Mouse (Mus musculus): ENCODE results near the gene Rab36. TPM values are rescaled to one million over a fixed set of nuclear protein-coding genes. Genes with fewer than 3 reads are reported as not detected.

The Rab36 gene
- 4.9 and 6.2 TPM in 2 replicates for polyA plus RNA-seq (2014; fragmentation: Nextera tagmentation; extraction: Ambion mirVana)

GRCm38 (mm10) chr10:75036883-75037379 lies at the start of gene Rab36:
Rab36 (plus strand) TSS chr10:75037058.
- peak within 1 kb of the TSS; percentile 71 for H3K4me2 ChIP-seq
- H3K27ac ChIP-seq (ENCODE audit: low read depth, low read length), result peak within 1 kb of the TSS; percentile 78
- H3K4me3 ChIP-seq (ENCODE audit: low read depth, low read length), result peak within 1 kb of the TSS; percentile 35
- no peaks in the 10 kb centered on the region; the same call in 1 of the 2 replicates for H3K27me3 ChIP-seq (ENCODE audit: control insufficient read depth, insufficient read depth, low read length)
- ATAC-seq (ENCODE audit: low FRiP score) (peak; percentile 99), DNase-seq (ENCODE audit: low spot score, missing footprints) (peak; percentile 100)
- no peaks in the 10 kb centered on the region for H3K9me3 ChIP-seq (ENCODE audit: control insufficient read depth, low read length)
- peaks cover 19% of the 10 kb centered on the region for H3K4me1 ChIP-seq (ENCODE audit: control insufficient read depth, insufficient read depth, low read length)
- H3K9ac ChIP-seq (ENCODE audit: low read length), result peak within 1 kb of the TSS; percentile 70
- under 1% methylated on average over 36 of the region's 36 CpGs for WGBS
- H3K36me3 ChIP-seq (ENCODE audit: control insufficient read depth, insufficient read depth, low read length), result no peaks in the 10 kb centered on the region

- peaks cover 7% of the 10 kb centered on the region; the same call in 1 of the 2 replicates for H3K36me3 ChIP-seq (ENCODE audit: control insufficient read depth, insufficient read depth, low read length)
- H3K27me3 ChIP-seq (ENCODE audit: control insufficient read depth, insufficient read depth, low read length), result peaks cover 2% of the 10 kb centered on the region; the same call in 1 of the 2 replicates
- no peak overlapping the region for H3K9ac ChIP-seq (ENCODE audit: low read length)
- ATAC-seq (ENCODE audit: low FRiP score) (no peak), DNase-seq (ENCODE audit: low spot score, missing footprints) (no peak)
- no peak overlapping the region for H3K4me2 ChIP-seq
- 84% methylated on average over 14 of the region's 14 CpGs for WGBS
- no peak overlapping the region for H3K27ac ChIP-seq (ENCODE audit: low read depth, low read length)
- H3K4me3 ChIP-seq (ENCODE audit: low read depth, low read length), result no peak overlapping the region
- no peaks in the 10 kb centered on the region; the same call in 1 of the 2 replicates for H3K4me1 ChIP-seq (ENCODE audit: control insufficient read depth, insufficient read depth, low read length)
- H3K9me3 ChIP-seq (ENCODE audit: control insufficient read depth, low read length), result no peaks in the 10 kb centered on the region
Observed at GRCm38 (mm10) chr10:74987698-74988470, 49.0 kb upstream of the Rab36 start.

GRCm38 (mm10) chr10:74989814-74990213 lies 47.0 kb upstream of the Rab36 start:
- H3K27ac ChIP-seq (ENCODE audit: low read depth, low read length), result no peak overlapping the region
- peaks cover 2% of the 10 kb centered on the region for H3K4me1 ChIP-seq (ENCODE audit: control insufficient read depth, insufficient read depth, low read length)
- no peaks in the 10 kb centered on the region for H3K9me3 ChIP-seq (ENCODE audit: control insufficient read depth, low read length)
- H3K27me3 ChIP-seq (ENCODE audit: control insufficient read depth, insufficient read depth, low read length), result peaks cover 2% of the 10 kb centered on the region; the same call in 1 of the 2 replicates
- no peak overlapping the region for H3K4me3 ChIP-seq (ENCODE audit: low read depth, low read length)
- H3K36me3 ChIP-seq (ENCODE audit: control insufficient read depth, insufficient read depth, low read length), result peaks cover 7% of the 10 kb centered on the region; the same call in 1 of the 2 replicates
- H3K9ac ChIP-seq (ENCODE audit: low read length), result no peak overlapping the region
- no peak overlapping the region for H3K4me2 ChIP-seq
- ATAC-seq (ENCODE audit: low FRiP score) (no peak), DNase-seq (ENCODE audit: low spot score, missing footprints) (no peak)
- WGBS, result 80% methylated on average over 4 of the region's 4 CpGs

- Histone ChIP-seq H3K4me2 (no peak overlapping the region; the same call in 1 of the 2 replicates), H3K36me3 (ENCODE audit: control insufficient read depth, insufficient read depth, low read length) (peaks cover 7% of the 10 kb centered on the region; the same call in 1 of the 2 replicates), H3K27ac (ENCODE audit: low read depth, low read length) (no peak overlapping the region), H3K4me3 (ENCODE audit: low read depth, low read length) (no peak overlapping the region), H3K9me3 (ENCODE audit: control insufficient read depth, low read length) (no peaks in the 10 kb centered on the region), H3K27me3 (ENCODE audit: control insufficient read depth, insufficient read depth, low read length) (peaks cover 2% of the 10 kb centered on the region; the same call in 1 of the 2 replicates), H3K9ac (ENCODE audit: low read length) (peak overlapping the region; percentile 3; the same call in 1 of the 2 replicates), H3K4me1 (ENCODE audit: control insufficient read depth, insufficient read depth, low read length) (peaks cover 11% of the 10 kb centered on the region)
- WGBS, result 45% methylated on average over 26 of the region's 26 CpGs
- ATAC-seq (ENCODE audit: low FRiP score) (no peak; the same call in 1 of the 2 replicates), DNase-seq (ENCODE audit: low spot score, missing footprints) (no peak)
Observed at GRCm38 (mm10) chr10:74990584-74991322, 46.1 kb upstream of the Rab36 start.

- WGBS, result 7% methylated on average over 5 of the region's 5 CpGs
- DNase-seq (ENCODE audit: low spot score, missing footprints) (peak; percentile 86), ATAC-seq (ENCODE audit: low FRiP score) (peak; percentile 14)
- H3K4me1 ChIP-seq (ENCODE audit: control insufficient read depth, insufficient read depth, low read length), result peaks cover 16% of the 10 kb centered on the region
- H3K27ac ChIP-seq (ENCODE audit: low read depth, low read length), result no peak overlapping the region
- peaks cover 2% of the 10 kb centered on the region; the same call in 1 of the 2 replicates for H3K27me3 ChIP-seq (ENCODE audit: control insufficient read depth, insufficient read depth, low read length)
- H3K4me2 ChIP-seq, result no peak overlapping the region
- H3K9me3 ChIP-seq (ENCODE audit: control insufficient read depth, low read length), result no peaks in the 10 kb centered on the region
- peaks cover 7% of the 10 kb centered on the region; the same call in 1 of the 2 replicates for H3K36me3 ChIP-seq (ENCODE audit: control insufficient read depth, insufficient read depth, low read length)
- H3K4me3 ChIP-seq (ENCODE audit: low read depth, low read length), result no peak overlapping the region
- no peak overlapping the region for H3K9ac ChIP-seq (ENCODE audit: low read length)
Observed at GRCm38 (mm10) chr10:74994863-74995262, 42.0 kb upstream of the Rab36 start.

GRCm38 (mm10) chr10:74995377-74995776 lies 41.5 kb upstream of the Rab36 start:
- Histone ChIP-seq H3K9ac (ENCODE audit: low read length) (no peak overlapping the region; the same call in 1 of the 2 replicates), H3K9me3 (ENCODE audit: control insufficient read depth, low read length) (no peaks in the 10 kb centered on the region), H3K36me3 (ENCODE audit: control insufficient read depth, insufficient read depth, low read length) (peaks cover 7% of the 10 kb centered on the region; the same call in 1 of the 2 replicates), H3K27ac (ENCODE audit: low read depth, low read length) (no peak overlapping the region), H3K4me1 (ENCODE audit: control insufficient read depth, insufficient read depth, low read length) (peaks cover 20% of the 10 kb centered on the region), H3K27me3 (ENCODE audit: control insufficient read depth, insufficient read depth, low read length) (peaks cover 2% of the 10 kb centered on the region; the same call in 1 of the 2 replicates), H3K4me3 (ENCODE audit: low read depth, low read length) (peak overlapping the region; percentile 15; the same call in 1 of the 2 replicates), H3K4me2 (peak overlapping the region; percentile 42)
- DNase-seq (ENCODE audit: low spot score, missing footprints), result no peak
- WGBS, result 2% methylated on average over 17 of the region's 17 CpGs
- peak; percentile 57 for ATAC-seq (ENCODE audit: low FRiP score)

GRCm38 (mm10) chr10:75001391-75001790 lies 35.5 kb upstream of the Rab36 start:
- no peak overlapping the region for H3K27ac ChIP-seq (ENCODE audit: low read depth, low read length)
- ATAC-seq (ENCODE audit: low FRiP score) (no peak), DNase-seq (ENCODE audit: low spot score, missing footprints) (no peak)
- H3K4me2 ChIP-seq, result no peak overlapping the region
- H3K9ac ChIP-seq (ENCODE audit: low read length), result no peak overlapping the region
- H3K9me3 ChIP-seq (ENCODE audit: control insufficient read depth, low read length), result no peaks in the 10 kb centered on the region
- no peak overlapping the region for H3K4me3 ChIP-seq (ENCODE audit: low read depth, low read length)
- H3K36me3 ChIP-seq (ENCODE audit: control insufficient read depth, insufficient read depth, low read length), result no peaks in the 10 kb centered on the region
- 95% methylated on average over 8 of the region's 8 CpGs for WGBS
- peaks cover 5% of the 10 kb centered on the region; the same call in 1 of the 2 replicates for H3K4me1 ChIP-seq (ENCODE audit: control insufficient read depth, insufficient read depth, low read length)
- no peaks in the 10 kb centered on the region for H3K27me3 ChIP-seq (ENCODE audit: control insufficient read depth, insufficient read depth, low read length)

- no peak overlapping the region for H3K4me2 ChIP-seq
- H3K36me3 ChIP-seq (ENCODE audit: control insufficient read depth, insufficient read depth, low read length), result no peaks in the 10 kb centered on the region
- no peaks in the 10 kb centered on the region for H3K27me3 ChIP-seq (ENCODE audit: control insufficient read depth, insufficient read depth, low read length)
- ATAC-seq (ENCODE audit: low FRiP score) (no peak), DNase-seq (ENCODE audit: low spot score, missing footprints) (no peak)
- no peaks in the 10 kb centered on the region for H3K9me3 ChIP-seq (ENCODE audit: control insufficient read depth, low read length)
- WGBS, result 86% methylated on average over 3 of the region's 3 CpGs
- H3K4me1 ChIP-seq (ENCODE audit: control insufficient read depth, insufficient read depth, low read length), result peaks cover 13% of the 10 kb centered on the region
- H3K9ac ChIP-seq (ENCODE audit: low read length), result no peak overlapping the region
- no peak overlapping the region for H3K4me3 ChIP-seq (ENCODE audit: low read depth, low read length)
- no peak overlapping the region for H3K27ac ChIP-seq (ENCODE audit: low read depth, low read length)
Observed at GRCm38 (mm10) chr10:75004067-75004466, 32.8 kb upstream of the Rab36 start.
